Mouse (Mus musculus): Measurements from ENCODE around the gene Bcr.

Gene Bcr

GRCm38 (mm10) chr10:75098446-75099183 is 38.2 kb downstream of the Bcr start:
- no peak for DNase-seq

- no peak for DNase-seq
Observed at GRCm38 (mm10) chr10:75100298-75100697, 39.9 kb downstream of the Bcr start.

- no peak for DNase-seq
Observed at GRCm38 (mm10) chr10:75103502-75103901, 43.1 kb downstream of the Bcr start.

- no peak for DNase-seq
Observed at GRCm38 (mm10) chr10:75104191-75105098, 44.1 kb downstream of the Bcr start.

GRCm38 (mm10) chr10:75105099-75105461 is 44.7 kb downstream of the Bcr start:
- no peak for DNase-seq

GRCm38 (mm10) chr10:75105687-75106086 is 45.3 kb downstream of the Bcr start:
- no peak for DNase-seq

- no peak for DNase-seq
Observed at GRCm38 (mm10) chr10:75106940-75107381, 46.6 kb downstream of the Bcr start.

- no peak for DNase-seq
Observed at GRCm38 (mm10) chr10:75108092-75108491, 47.7 kb downstream of the Bcr start.

GRCm38 (mm10) chr10:75111446-75112201 is 51.2 kb downstream of the Bcr start:
- DNase-seq, result no peak

GRCm38 (mm10) chr10:75112405-75112804 is 52.0 kb downstream of the Bcr start:
- DNase-seq, result no peak

GRCm38 (mm10) chr10:75113620-75114019 is 53.2 kb downstream of the Bcr start:
- DNase-seq, result no peak

GRCm38 (mm10) chr10:75115240-75115639 is 54.8 kb downstream of the Bcr start:
- DNase-seq, result no peak

GRCm38 (mm10) chr10:75116842-75117457 is 56.6 kb downstream of the Bcr start:
- DNase-seq, result no peak

GRCm38 (mm10) chr10:75118444-75118843 is 58.1 kb downstream of the Bcr start:
- DNase-seq, result no peak

- no peak for DNase-seq
Observed at GRCm38 (mm10) chr10:75119396-75119795, 59.0 kb downstream of the Bcr start.

GRCm38 (mm10) chr10:75120176-75120575 is 59.8 kb downstream of the Bcr start:
- DNase-seq, result no peak

GRCm38 (mm10) chr10:75121028-75121427 is 60.6 kb downstream of the Bcr start:
- DNase-seq, result peak; percentile 66

GRCm38 (mm10) chr10:75125577-75125976 is 65.2 kb downstream of the Bcr start:
- DNase-seq, result no peak

GRCm38 (mm10) chr10:75129283-75129710 is 68.9 kb downstream of the Bcr start:
- no peak for DNase-seq

GRCm38 (mm10) chr10:75130372-75131046 is 70.1 kb downstream of the Bcr start:
- DNase-seq, result no peak

GRCm38 (mm10) chr10:75131625-75132024 is 71.2 kb downstream of the Bcr start:
- DNase-seq, result no peak

GRCm38 (mm10) chr10:75134861-75135517 is 74.6 kb downstream of the Bcr start:
- DNase-seq, result peak; percentile 74

Data from cerebellum, adult 9-10 months (tissue).